Mouse (Mus musculus) liver, adult 2 months (tissue): ENCODE data around the gene Map3k15.

Experiments
- CTCF ChIP-seq: fragments of 200-500 bp; IDR thresholded peaks from 2 replicates; pipeline ENCODE4 v1.5.1; 2011; ENCODE audit warnings: low read depth, low read length, control low read depth
- POLR2A ChIP-seq: fragments of 200-500 bp; IDR thresholded peaks from 2 replicates; pipeline ENCODE4 v1.6.1; 2011; ENCODE audit warnings: low read length, control low read depth; ENCODE audit not compliant: insufficient read depth; ENCODE audit errors: extremely low read depth

GRCm38 (mm10) chrX:160116658-160117057 is 128.4 kb downstream of the Map3k15 start:
- peak; percentile 69 for TF ChIP-seq CTCF
- TF ChIP-seq POLR2A: no peak
